Mouse (Mus musculus): ENCODE data around the gene Rad51c.

Rad51c gene

GRCm38 (mm10) chr11:87367865-87368580 is 36.7 kb downstream of the Rad51c start:
- no peak for DNase-seq (ENCODE audit: low spot score in 2 of 2)

- no peak for DNase-seq (ENCODE audit: low spot score in 2 of 2)
These were observed 37.7 kb downstream of the Rad51c start for GRCm38 (mm10) chr11:87367061-87367460.

GRCm38 (mm10) chr11:87365120-87365519 is 39.6 kb downstream of the Rad51c start:
- no peak for DNase-seq (ENCODE audit: low spot score in 2 of 2)

- no peak for DNase-seq (ENCODE audit: low spot score in 2 of 2)
These were observed 45.5 kb downstream of the Rad51c start for GRCm38 (mm10) chr11:87359262-87359612.

GRCm38 (mm10) chr11:87358331-87359261 is 46.2 kb downstream of the Rad51c start, which contains the start of gene Ppm1e:
TSS of gene Ppm1e (minus strand) at chr11:87359023.
- peak; percentile 36 to 67 for DNase-seq (ENCODE audit: low spot score in 2 of 2)

- DNase-seq (ENCODE audit: low spot score in 2 of 2): peak in 1 of 2 experiments; percentile 8
These were observed 47.1 kb downstream of the Rad51c start for GRCm38 (mm10) chr11:87357317-87358300.

- no peak for DNase-seq (ENCODE audit: low spot score in 2 of 2)
These were observed 49.9 kb downstream of the Rad51c start for GRCm38 (mm10) chr11:87354861-87355260.

DNA sequence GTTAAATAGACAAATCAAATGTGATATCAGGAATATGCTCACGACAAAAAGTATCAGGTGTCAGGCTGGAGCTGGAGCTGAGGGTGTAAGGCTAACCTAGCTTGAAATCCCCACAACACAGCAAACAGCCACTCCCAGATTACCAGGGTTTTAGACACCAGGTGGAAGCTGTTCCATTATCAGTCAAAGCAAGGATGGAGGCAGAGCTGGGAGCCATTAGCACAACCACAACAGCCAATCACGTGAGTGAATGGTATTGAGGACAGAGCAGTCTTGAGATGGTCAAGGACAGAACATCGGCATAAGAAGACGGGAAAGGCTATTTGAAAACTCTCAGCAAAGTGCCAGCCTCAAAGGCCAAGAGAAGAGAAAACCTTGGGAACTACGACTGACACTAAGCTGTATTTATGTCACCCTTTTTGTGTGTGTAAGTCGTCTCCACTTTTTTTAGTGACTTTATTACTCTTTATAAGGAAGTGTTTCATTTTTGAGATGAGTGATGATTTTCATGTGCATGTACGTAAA is 51.0 kb downstream of the Rad51c start:
- DNase-seq (ENCODE audit: low spot score in 2 of 2): no peak

Measured in urinary bladder, adult 18-20 months (tissue).